Mouse (Mus musculus): ENCODE results near the gene A730071L15Rik. TPM values are rescaled to one million over a fixed set of nuclear protein-coding genes. Genes with fewer than 3 reads are reported as not detected.

A730071L15Rik gene
- polyA plus RNA-seq, 1 experiment from 2014 or later, result 0.95 TPM

DNA sequence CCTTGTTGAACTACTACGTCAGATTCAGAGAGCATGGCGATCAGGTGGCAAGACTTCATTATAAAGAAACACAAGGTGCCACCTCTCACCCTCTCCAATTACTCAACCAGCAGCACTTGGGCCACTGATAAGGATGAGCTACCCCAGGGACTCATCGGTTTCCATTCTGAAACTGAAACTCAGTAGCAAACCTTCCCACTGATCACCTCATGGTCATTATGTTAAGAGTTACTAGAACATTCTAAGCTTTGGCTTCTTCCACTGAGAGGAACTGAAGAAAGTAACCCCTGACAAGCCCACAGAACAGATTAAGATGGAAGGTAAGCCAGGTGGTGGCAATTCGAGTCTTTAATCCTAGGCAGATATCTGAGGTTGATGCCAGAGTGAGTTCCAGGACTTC lies 1.4 kb upstream of the A730071L15Rik start:
- ATAC-seq, result no peak
- no peak for DNase-seq (ENCODE audit: low spot score)
- H3K9me3 ChIP-seq (replicated peaks; ENCODE audit: control insufficient read depth, low read length), result no peaks in the 10 kb centered on the region
- no peak overlapping the region for H3K4me3 ChIP-seq (ENCODE audit: low read depth, low read length)
- H3K27me3 ChIP-seq (replicated peaks; ENCODE audit: control insufficient read depth, insufficient read depth, low read length), result no peaks in the 10 kb centered on the region
- no peak overlapping the region for H3K27ac ChIP-seq (ENCODE audit: low read depth, low read length)
- H3K9ac ChIP-seq (ENCODE audit: low read length), result no peak overlapping the region
- peaks cover 13% of the 10 kb centered on the region for H3K4me1 ChIP-seq (ENCODE audit: control insufficient read depth, insufficient read depth, low read length)
- 96% methylated on average over 4 of the region's 4 CpGs for WGBS
- H3K4me2 ChIP-seq (ENCODE audit: low read length), result peak overlapping the region; percentile 93
- no peaks in the 10 kb centered on the region for H3K36me3 ChIP-seq (ENCODE audit: control insufficient read depth, insufficient read depth, low read length)

DNA sequence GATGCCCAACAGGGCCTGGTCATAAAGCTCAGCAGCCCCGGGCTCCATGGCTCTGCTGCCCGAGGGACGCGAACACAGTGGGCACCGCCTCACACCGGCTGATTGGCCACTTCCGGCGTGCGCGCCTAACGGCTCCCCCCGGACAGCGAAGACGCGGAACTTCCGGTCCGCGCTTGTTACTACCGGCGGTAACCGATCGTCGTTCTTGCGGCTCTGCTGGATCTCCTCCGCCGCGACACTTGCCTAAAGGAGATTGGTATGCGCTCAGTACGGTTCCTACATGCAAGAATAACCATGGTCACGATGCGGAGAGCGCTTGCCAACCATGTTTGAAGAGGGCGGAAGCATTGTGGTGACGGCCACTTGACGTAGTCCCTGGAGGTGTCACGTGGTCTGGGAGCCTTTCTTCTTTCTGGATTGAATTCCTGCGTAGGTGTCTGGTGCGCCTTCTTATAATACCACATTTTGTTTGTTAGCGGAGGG lies 299 bp downstream of the A730071L15Rik start, which contains the start of gene Nudcd3:
Gene Nudcd3 (minus strand): TSS at position 329 of the 483 bp plus-strand sequence.
- Histone ChIP-seq H3K36me3 (ENCODE audit: control insufficient read depth, insufficient read depth, low read length) (no peaks in the 10 kb centered on the region), H3K9me3 (replicated peaks; ENCODE audit: control insufficient read depth, low read length) (no peaks in the 10 kb centered on the region), H3K9ac (ENCODE audit: low read length) (peak within 1 kb of the TSS; percentile 96), H3K27me3 (replicated peaks; ENCODE audit: control insufficient read depth, insufficient read depth, low read length) (no peaks in the 10 kb centered on the region), H3K4me1 (ENCODE audit: control insufficient read depth, insufficient read depth, low read length) (peaks cover 13% of the 10 kb centered on the region), H3K4me3 (ENCODE audit: low read depth, low read length) (peak within 1 kb of the TSS; percentile 99), H3K4me2 (ENCODE audit: low read length) (peak within 1 kb of the TSS; percentile 93), H3K27ac (ENCODE audit: low read depth, low read length) (peak within 1 kb of the TSS; percentile 96)
- peak; percentile 95 for DNase-seq (ENCODE audit: low spot score)
- under 1% methylated on average over 39 of the region's 39 CpGs for WGBS
- peak; percentile 96 for ATAC-seq

DNA sequence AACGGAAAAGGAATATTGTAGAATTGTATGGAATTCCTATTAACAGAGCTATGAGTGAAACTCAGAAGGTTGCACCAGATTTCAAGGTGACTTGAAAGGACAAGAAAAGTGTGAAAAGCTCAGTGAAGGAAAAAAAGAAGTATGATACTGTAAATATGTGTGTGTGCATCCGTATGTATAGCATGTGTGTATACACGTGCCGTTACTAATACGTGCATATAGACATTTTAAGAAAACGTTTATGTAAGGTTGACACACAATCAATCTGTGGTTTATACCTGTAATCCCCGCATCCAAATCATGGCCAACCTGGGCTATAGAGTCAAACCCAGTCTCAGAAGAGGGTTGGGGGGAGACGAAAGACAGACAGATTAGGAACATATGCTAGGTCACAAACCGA lies 741 bp downstream of the A730071L15Rik start:
- H3K4me3 ChIP-seq (ENCODE audit: low read depth, low read length), result peak overlapping the region; percentile 99
- H3K9me3 ChIP-seq (replicated peaks; ENCODE audit: control insufficient read depth, low read length), result no peaks in the 10 kb centered on the region
- H3K4me2 ChIP-seq (ENCODE audit: low read length), result peak overlapping the region; percentile 93
- H3K27ac ChIP-seq (ENCODE audit: low read depth, low read length), result peak overlapping the region; percentile 96
- DNase-seq (ENCODE audit: low spot score), result no peak
- H3K27me3 ChIP-seq (replicated peaks; ENCODE audit: control insufficient read depth, insufficient read depth, low read length), result no peaks in the 10 kb centered on the region
- H3K36me3 ChIP-seq (ENCODE audit: control insufficient read depth, insufficient read depth, low read length), result no peaks in the 10 kb centered on the region
- WGBS, result 27% methylated on average over 9 of the region's 9 CpGs
- peak; percentile 15; the same call in 1 of the 2 replicates for ATAC-seq
- peaks cover 13% of the 10 kb centered on the region for H3K4me1 ChIP-seq (ENCODE audit: control insufficient read depth, insufficient read depth, low read length)
- H3K9ac ChIP-seq (ENCODE audit: low read length), result peak overlapping the region; percentile 96

DNA sequence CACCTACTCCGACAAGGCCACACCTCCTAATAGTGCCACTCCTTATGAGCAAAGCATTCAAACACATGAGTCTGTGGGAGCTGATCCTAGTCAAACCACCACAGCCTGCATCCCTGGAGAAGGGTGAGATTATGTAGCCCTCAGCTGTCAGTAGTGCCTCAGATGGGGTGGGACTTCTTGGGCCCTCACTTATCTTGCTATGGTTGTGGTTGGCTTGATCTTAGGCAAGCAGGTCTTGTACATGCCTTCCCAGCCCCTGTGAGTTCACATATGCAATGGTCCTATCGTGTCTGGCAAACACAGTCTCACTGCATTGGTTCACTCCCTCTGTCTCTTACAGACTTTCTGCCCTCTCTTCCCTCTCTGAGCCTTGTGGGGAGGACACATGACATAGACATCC lies 7.3 kb downstream of the A730071L15Rik start:
- Histone ChIP-seq H3K9ac (ENCODE audit: low read length) (no peak overlapping the region), H3K27ac (ENCODE audit: low read depth, low read length) (no peak overlapping the region), H3K4me3 (ENCODE audit: low read depth, low read length) (no peak overlapping the region), H3K9me3 (replicated peaks; ENCODE audit: control insufficient read depth, low read length) (no peaks in the 10 kb centered on the region), H3K36me3 (ENCODE audit: control insufficient read depth, insufficient read depth, low read length) (no peaks in the 10 kb centered on the region), H3K27me3 (replicated peaks; ENCODE audit: control insufficient read depth, insufficient read depth, low read length) (no peaks in the 10 kb centered on the region), H3K4me1 (ENCODE audit: control insufficient read depth, insufficient read depth, low read length) (no peaks in the 10 kb centered on the region), H3K4me2 (ENCODE audit: low read length) (no peak overlapping the region)
- DNase-seq (ENCODE audit: low spot score), result no peak
- WGBS, result 92% methylated on average over 2 of the region's 2 CpGs
- no peak for ATAC-seq

DNA sequence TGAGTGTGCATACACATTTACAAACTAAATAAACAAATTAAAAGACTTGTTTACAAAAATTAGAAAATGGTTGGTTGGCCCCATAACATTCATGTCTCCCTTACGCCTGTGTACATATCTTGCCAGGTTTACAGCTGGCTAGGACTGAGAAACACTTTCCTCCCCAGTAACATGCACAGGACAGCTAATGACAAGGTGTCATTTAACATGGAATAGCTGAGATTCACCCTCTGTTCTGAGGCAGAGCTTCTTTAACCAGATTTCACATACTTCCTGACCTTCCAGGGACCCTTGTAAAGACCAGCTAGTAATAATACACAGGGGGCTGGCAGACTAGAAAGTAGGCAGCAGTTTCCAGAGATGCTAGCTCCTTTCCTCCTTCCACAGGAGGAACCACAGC lies 8.3 kb downstream of the A730071L15Rik start:
- no peak overlapping the region for H3K4me3 ChIP-seq (ENCODE audit: low read depth, low read length)

DNA sequence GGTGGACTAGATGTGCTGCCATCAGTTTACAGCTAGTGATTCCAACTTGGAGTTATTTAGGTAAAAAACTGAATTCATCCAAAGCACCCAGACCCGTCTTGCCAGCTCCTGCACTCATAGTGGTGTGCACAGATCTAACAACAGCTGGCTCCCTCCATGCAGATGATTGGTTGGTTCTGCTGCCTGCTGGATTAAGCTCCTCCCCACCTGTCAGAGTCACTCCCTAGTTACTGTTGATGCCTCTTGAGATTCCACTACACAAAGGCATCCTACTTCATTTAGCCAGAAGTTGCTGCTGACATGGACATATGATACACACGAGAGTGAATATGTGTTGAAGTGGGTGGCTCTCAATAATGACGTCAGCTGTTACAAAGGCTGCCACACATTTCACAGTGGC lies 17.0 kb downstream of the A730071L15Rik start:
- no peak overlapping the region for H3K9ac ChIP-seq (ENCODE audit: low read length)
- no peaks in the 10 kb centered on the region for H3K9me3 ChIP-seq (replicated peaks; ENCODE audit: control insufficient read depth, low read length)
- 66% methylated on average over 3 of the region's 3 CpGs for WGBS
- no peak overlapping the region for H3K4me2 ChIP-seq (ENCODE audit: low read length)
- H3K27me3 ChIP-seq (replicated peaks; ENCODE audit: control insufficient read depth, insufficient read depth, low read length), result no peaks in the 10 kb centered on the region
- H3K36me3 ChIP-seq (ENCODE audit: control insufficient read depth, insufficient read depth, low read length), result no peaks in the 10 kb centered on the region
- ATAC-seq (no peak), DNase-seq (ENCODE audit: low spot score) (no peak)
- H3K4me1 ChIP-seq (ENCODE audit: control insufficient read depth, insufficient read depth, low read length), result no peaks in the 10 kb centered on the region
- no peak overlapping the region for H3K4me3 ChIP-seq (ENCODE audit: low read depth, low read length)
- no peak overlapping the region for H3K27ac ChIP-seq (ENCODE audit: low read depth, low read length)

More for the DNA sequence above, 8.3 kb downstream of the A730071L15Rik start:
- H3K4me2 ChIP-seq (ENCODE audit: low read length), result no peak overlapping the region
- H3K27me3 ChIP-seq (replicated peaks; ENCODE audit: control insufficient read depth, insufficient read depth, low read length), result no peaks in the 10 kb centered on the region
- H3K27ac ChIP-seq (ENCODE audit: low read depth, low read length), result no peak overlapping the region
- no peaks in the 10 kb centered on the region for H3K36me3 ChIP-seq (ENCODE audit: control insufficient read depth, insufficient read depth, low read length)
- no peaks in the 10 kb centered on the region for H3K9me3 ChIP-seq (replicated peaks; ENCODE audit: control insufficient read depth, low read length)
- WGBS, result 93% methylated on average over 1 of the region's 1 CpGs
- no peaks in the 10 kb centered on the region for H3K4me1 ChIP-seq (ENCODE audit: control insufficient read depth, insufficient read depth, low read length)
- ATAC-seq (no peak), DNase-seq (ENCODE audit: low spot score) (no peak)
- no peak overlapping the region for H3K9ac ChIP-seq (ENCODE audit: low read length)

DNA sequence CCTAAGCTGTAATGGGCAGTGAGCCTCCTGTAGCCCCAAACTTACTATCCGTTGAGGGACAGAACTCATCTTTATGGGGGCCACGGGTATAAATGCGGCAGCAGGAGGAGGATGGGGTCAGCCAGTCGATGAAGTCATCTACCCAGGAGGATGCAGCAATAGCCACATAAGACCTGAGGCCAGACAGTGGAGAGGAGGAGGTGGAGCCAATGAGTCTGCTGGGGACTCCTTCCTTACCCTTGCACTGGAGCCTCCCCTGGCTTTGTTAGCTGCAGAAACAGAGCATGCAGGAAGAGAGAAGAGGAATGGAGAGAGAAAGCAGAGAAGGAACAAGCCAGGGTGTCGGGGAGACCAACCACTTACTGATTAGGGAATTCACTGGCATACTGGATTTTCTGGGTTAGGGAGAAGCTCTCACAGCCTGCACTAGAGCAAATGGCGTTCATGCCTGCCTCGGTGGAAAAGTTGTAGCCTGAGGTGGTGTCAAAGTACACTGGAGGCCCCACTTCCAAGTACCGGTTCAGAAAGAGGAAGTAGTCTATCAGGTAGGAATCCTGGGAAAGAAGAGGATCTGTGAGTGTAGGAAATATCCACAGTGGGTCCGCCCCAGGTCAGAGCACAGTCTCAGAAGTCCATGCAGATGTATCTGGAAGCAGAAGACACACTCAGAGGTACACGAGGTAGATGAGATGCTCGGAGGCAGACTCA lies 18.5 kb downstream of the A730071L15Rik start:
- DNase-seq (ENCODE audit: low spot score), result no peak
- no peaks in the 10 kb centered on the region for H3K36me3 ChIP-seq (ENCODE audit: control insufficient read depth, insufficient read depth, low read length)
- H3K27ac ChIP-seq (ENCODE audit: low read depth, low read length), result no peak overlapping the region
- 86% methylated on average over 11 of the region's 11 CpGs for WGBS
- H3K4me2 ChIP-seq (ENCODE audit: low read length), result no peak overlapping the region
- no peak for ATAC-seq
- H3K9ac ChIP-seq (ENCODE audit: low read length), result no peak overlapping the region
- H3K27me3 ChIP-seq (replicated peaks; ENCODE audit: control insufficient read depth, insufficient read depth, low read length), result no peaks in the 10 kb centered on the region
- no peaks in the 10 kb centered on the region for H3K4me1 ChIP-seq (ENCODE audit: control insufficient read depth, insufficient read depth, low read length)
- no peaks in the 10 kb centered on the region for H3K9me3 ChIP-seq (replicated peaks; ENCODE audit: control insufficient read depth, low read length)
- no peak overlapping the region for H3K4me3 ChIP-seq (ENCODE audit: low read depth, low read length)

DNA sequence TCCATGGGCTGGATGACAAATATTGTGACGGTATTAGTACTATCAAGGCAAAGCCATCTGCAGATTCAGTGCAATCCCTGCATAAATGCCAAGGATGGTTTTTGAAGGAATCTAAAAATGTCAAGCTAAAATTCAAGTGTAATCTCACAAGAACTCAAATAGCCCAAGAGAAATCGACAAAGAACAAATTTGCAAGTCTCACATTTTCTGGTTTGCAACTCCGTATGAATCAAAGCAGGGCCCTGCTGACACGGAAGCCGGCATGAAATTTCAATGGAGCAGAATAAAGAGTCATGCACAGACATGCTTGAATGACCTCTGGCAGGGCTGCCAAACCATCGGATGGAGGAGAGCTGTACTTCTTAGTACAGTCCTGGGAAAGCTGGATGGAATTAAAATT lies 20.1 kb downstream of the A730071L15Rik start:
- ATAC-seq (no peak), DNase-seq (ENCODE audit: low spot score) (no peak)
- H3K9me3 ChIP-seq (replicated peaks; ENCODE audit: control insufficient read depth, low read length), result no peaks in the 10 kb centered on the region
- H3K36me3 ChIP-seq (ENCODE audit: control insufficient read depth, insufficient read depth, low read length), result no peaks in the 10 kb centered on the region
- WGBS, result 88% methylated on average over 6 of the region's 6 CpGs
- H3K4me3 ChIP-seq (ENCODE audit: low read depth, low read length), result no peak overlapping the region
- H3K4me1 ChIP-seq (ENCODE audit: control insufficient read depth, insufficient read depth, low read length), result no peaks in the 10 kb centered on the region
- no peaks in the 10 kb centered on the region for H3K27me3 ChIP-seq (replicated peaks; ENCODE audit: control insufficient read depth, insufficient read depth, low read length)
- H3K27ac ChIP-seq (ENCODE audit: low read depth, low read length), result no peak overlapping the region
- H3K9ac ChIP-seq (ENCODE audit: low read length), result no peak overlapping the region
- H3K4me2 ChIP-seq (ENCODE audit: low read length), result no peak overlapping the region

DNA sequence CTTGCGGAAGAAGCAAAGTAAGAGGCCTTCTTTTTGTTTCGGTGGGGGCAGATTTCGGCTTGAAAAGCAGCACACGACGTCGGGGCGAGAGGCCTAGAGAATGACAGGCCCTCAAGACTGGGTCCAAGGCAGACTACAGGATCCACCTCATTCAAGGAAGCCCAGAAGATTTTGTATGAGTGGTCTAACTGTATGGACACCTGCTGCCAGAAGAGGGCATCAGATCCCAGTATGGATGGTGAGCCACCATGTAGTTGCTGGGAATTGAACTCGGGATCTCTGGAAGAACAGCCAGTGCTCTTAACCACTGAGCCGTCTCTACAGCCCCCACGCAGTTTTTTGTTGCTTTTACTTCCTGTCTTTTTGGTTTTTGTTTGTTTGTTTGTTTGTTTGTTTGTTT lies 22.4 kb downstream of the A730071L15Rik start:
- Histone ChIP-seq H3K36me3 (ENCODE audit: control insufficient read depth, insufficient read depth, low read length) (no peaks in the 10 kb centered on the region), H3K9me3 (replicated peaks; ENCODE audit: control insufficient read depth, low read length) (no peaks in the 10 kb centered on the region), H3K4me1 (ENCODE audit: control insufficient read depth, insufficient read depth, low read length) (no peaks in the 10 kb centered on the region), H3K4me2 (ENCODE audit: low read length) (no peak overlapping the region), H3K4me3 (ENCODE audit: low read depth, low read length) (no peak overlapping the region), H3K27ac (ENCODE audit: low read depth, low read length) (no peak overlapping the region), H3K9ac (ENCODE audit: low read length) (no peak overlapping the region), H3K27me3 (replicated peaks; ENCODE audit: control insufficient read depth, insufficient read depth, low read length) (no peaks in the 10 kb centered on the region)
- DNase-seq (ENCODE audit: low spot score), result no peak
- no peak for ATAC-seq
- 94% methylated on average over 10 of the region's 10 CpGs for WGBS
